Mouse (Mus musculus) heart, adult 2 months (tissue): ENCODE results near the gene Arap1.

Source experiments
- CTCF ChIP-seq: fragments of 200-600 bp; IDR thresholded peaks from 2 replicates; pipeline ENCODE4 v1.8.1; 2022; ENCODE audit warnings: antibody characterized with exemption, mild to moderate bottlenecking, moderate library complexity
- EP300 ChIP-seq: fragments of 200-500 bp; IDR thresholded peaks from 2 replicates; pipeline ENCODE4 v1.6.1; 2011; ENCODE audit warnings: low read depth, low read length, control low read depth; ENCODE audit not compliant: insufficient read depth
- POLR2A ChIP-seq: fragments of 200-500 bp; IDR thresholded peaks from 2 replicates; pipeline ENCODE4 v1.6.1; 2011; ENCODE audit warnings: mild to moderate bottlenecking, low read depth, low read length, control low read depth; ENCODE audit not compliant: insufficient read depth

GRCm38 (mm10) chr7:101423970-101424369 is 76.1 kb downstream of the Arap1 start:
- no peak for TF ChIP-seq POLR2A
- no peak for TF ChIP-seq CTCF
- TF ChIP-seq EP300 = no peak
